Mouse (Mus musculus): ENCODE data around the gene Ucp1. TPM values are rescaled to one million over a fixed set of nuclear protein-coding genes. Genes with fewer than 3 reads are reported as not detected.

The Ucp1 gene
- total and polyA plus RNA-seq, 3 experiments, result not detected

DNA sequence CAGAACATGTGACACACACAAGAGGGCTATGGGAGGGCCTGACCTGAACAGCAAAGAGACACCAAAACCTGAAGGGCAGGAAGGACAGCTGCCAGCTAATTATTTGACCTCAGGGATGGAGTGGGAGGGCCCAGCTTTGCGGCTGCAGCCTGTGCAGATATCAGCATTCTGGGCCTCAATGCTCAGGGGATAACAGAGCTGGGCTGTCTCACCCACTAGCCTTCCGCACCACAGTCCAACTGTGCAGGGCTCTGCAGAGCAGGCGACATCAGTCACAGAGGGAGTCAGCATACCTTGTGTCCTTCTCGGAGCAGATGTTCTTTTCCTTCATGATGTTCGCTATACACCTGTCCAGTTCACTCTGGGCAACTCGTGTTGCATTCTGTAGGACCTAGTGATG, 32.2 kb downstream of the Ucp1 start:
- Histone ChIP-seq H3K4me1 (ENCODE audit: insufficient read depth, low read depth, low read length) (peaks cover 11% of the 10 kb centered on the region), H3K9me3 (replicated peaks) (no peaks in the 10 kb centered on the region), H3K36me3 (replicated peaks) (peaks cover 54% of the 10 kb centered on the region), H3K4me3 (ENCODE audit: low read depth, low read length) (no peak overlapping the region), H3K27me3 (ENCODE audit: insufficient read depth, low read length) (no peaks in the 10 kb centered on the region)
- no peak for DNase-seq (ENCODE audit: low spot score)
- TF ChIP-seq GATA1 (IDR thresholded peaks at IDR 0.05; ENCODE audit: borderline replicate concordance, low read length), result no peak
- no peak for TF ChIP-seq POLR2AphosphoS5 (IDR thresholded peaks at IDR 0.05; ENCODE audit: insufficient replicate concordance, low read depth, low read length)
- no peak for ATAC-seq (ENCODE audit: extremely low read depth, insufficient number of reproducible peaks, low FRiP score, poor library complexity, severe bottlenecking)

DNA sequence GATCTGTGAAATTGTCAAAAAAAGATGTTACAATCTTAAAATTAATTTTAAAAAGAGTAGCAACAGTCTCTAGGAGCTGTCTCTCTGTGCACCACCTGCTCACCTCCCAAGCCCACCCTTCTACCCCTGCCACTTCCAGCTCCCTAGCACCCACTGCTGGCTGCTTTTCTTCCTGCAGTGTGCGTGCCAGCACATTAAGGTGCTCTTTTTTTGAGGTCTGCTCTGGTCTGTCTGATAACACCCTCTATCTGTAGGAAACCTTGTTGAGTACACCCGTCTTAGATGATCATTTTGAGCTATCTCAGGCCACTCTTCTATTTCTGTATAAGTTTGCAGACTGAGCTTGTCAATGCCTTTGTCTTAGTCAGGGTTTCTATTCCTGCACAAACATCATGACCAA, 32.9 kb downstream of the Ucp1 start:
- TF ChIP-seq GATA1 (IDR thresholded peaks at IDR 0.05; ENCODE audit: borderline replicate concordance, low read length), result no peak
- no peak for TF ChIP-seq POLR2AphosphoS5 (IDR thresholded peaks at IDR 0.05; ENCODE audit: insufficient replicate concordance, low read depth, low read length)
- TF ChIP-seq TAL1 (conservative IDR thresholded peaks at IDR 0.05; ENCODE audit: low read depth, low read length), result no peak
- no peak for TF ChIP-seq CTCF (IDR thresholded peaks at IDR 0.05; ENCODE audit: low read depth, low read length)
- no peak for TF ChIP-seq GATA2 (IDR thresholded peaks at IDR 0.05; ENCODE audit: borderline replicate concordance, low read depth, low read length)

DNA sequence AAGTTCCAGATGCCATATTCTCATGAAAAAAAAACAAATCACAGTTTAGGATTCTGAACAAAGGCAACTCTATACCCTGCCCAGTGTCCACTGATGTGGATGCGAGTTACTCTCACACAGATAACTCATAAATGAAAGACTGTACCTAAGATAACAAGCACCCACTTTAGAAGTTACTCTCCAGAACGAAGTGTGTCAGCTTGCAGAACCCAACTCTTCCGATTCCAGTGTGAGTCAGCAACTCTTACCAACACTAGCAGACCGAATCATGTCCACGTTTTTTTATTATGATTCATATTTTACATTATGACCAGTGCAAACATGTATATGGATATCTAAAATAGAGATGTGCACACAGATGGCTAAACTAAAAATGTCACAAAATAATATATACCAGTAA, 37.7 kb downstream of the Ucp1 start:
- TF ChIP-seq GATA1 (IDR thresholded peaks at IDR 0.05; ENCODE audit: borderline replicate concordance, low read length) (no peak), TAL1 (conservative IDR thresholded peaks at IDR 0.05; ENCODE audit: low read depth, low read length) (peak; percentile 68)
- Histone ChIP-seq H3K27me3 (ENCODE audit: insufficient read depth, low read length) (no peaks in the 10 kb centered on the region), H3K9me3 (replicated peaks) (no peaks in the 10 kb centered on the region), H3K4me3 (ENCODE audit: low read depth, low read length) (no peak overlapping the region), H3K36me3 (replicated peaks) (peaks cover 23% of the 10 kb centered on the region), H3K4me1 (ENCODE audit: insufficient read depth, low read depth, low read length) (peaks cover 42% of the 10 kb centered on the region)
- DNase-seq (ENCODE audit: low spot score), result peak; percentile 50
- ATAC-seq (ENCODE audit: extremely low read depth, insufficient number of reproducible peaks, low FRiP score, poor library complexity, severe bottlenecking), result peak; percentile 88

More for the DNA sequence above, 32.9 kb downstream of the Ucp1 start:
- DNase-seq (ENCODE audit: low spot score) (no peak), ATAC-seq (ENCODE audit: extremely low read depth, insufficient number of reproducible peaks, low FRiP score, poor library complexity, severe bottlenecking) (no peak)
- H3K9me3 ChIP-seq (replicated peaks), result no peaks in the 10 kb centered on the region
- peaks cover 15% of the 10 kb centered on the region for H3K4me1 ChIP-seq (ENCODE audit: insufficient read depth, low read depth, low read length)
- H3K27me3 ChIP-seq (ENCODE audit: insufficient read depth, low read length), result no peaks in the 10 kb centered on the region
- no peak overlapping the region for H3K4me3 ChIP-seq (ENCODE audit: low read depth, low read length)
- H3K36me3 ChIP-seq (replicated peaks), result peaks cover 50% of the 10 kb centered on the region

DNA sequence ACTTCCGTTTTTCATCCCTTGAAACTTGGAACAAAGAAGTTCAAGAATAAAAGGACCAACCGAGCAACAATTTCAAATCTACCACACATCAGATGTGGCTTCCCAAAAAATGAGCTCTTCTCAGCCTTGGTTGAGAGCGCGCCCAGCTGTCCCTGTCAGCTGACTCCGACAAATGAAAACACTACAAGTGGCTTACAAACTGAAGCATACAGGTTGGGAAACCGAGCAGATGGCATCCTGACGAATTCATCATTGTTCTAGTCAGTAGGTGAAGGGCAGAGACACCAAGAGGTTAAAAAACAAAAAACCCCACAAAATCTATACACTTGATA, 41.4 kb downstream of the Ucp1 start:
- ATAC-seq (ENCODE audit: extremely low read depth, insufficient number of reproducible peaks, low FRiP score, poor library complexity, severe bottlenecking) (no peak), DNase-seq (ENCODE audit: low spot score) (no peak)
- peaks cover 44% of the 10 kb centered on the region for H3K4me1 ChIP-seq (ENCODE audit: insufficient read depth, low read depth, low read length)
- peak overlapping the region; percentile 89 for H3K4me3 ChIP-seq (ENCODE audit: low read depth, low read length)
- H3K27me3 ChIP-seq (ENCODE audit: insufficient read depth, low read length), result peaks cover 12% of the 10 kb centered on the region
- H3K9me3 ChIP-seq (replicated peaks), result no peaks in the 10 kb centered on the region
- H3K36me3 ChIP-seq (replicated peaks), result peaks cover 16% of the 10 kb centered on the region
- TF ChIP-seq GATA2 (IDR thresholded peaks at IDR 0.05; ENCODE audit: borderline replicate concordance, low read depth, low read length) (no peak), CTCF (IDR thresholded peaks at IDR 0.05; ENCODE audit: low read depth, low read length) (no peak), TAL1 (conservative IDR thresholded peaks at IDR 0.05; ENCODE audit: low read depth, low read length) (no peak), POLR2AphosphoS5 (IDR thresholded peaks at IDR 0.05; ENCODE audit: insufficient replicate concordance, low read depth, low read length) (no peak), GATA1 (IDR thresholded peaks at IDR 0.05; ENCODE audit: borderline replicate concordance, low read length) (no peak)

DNA sequence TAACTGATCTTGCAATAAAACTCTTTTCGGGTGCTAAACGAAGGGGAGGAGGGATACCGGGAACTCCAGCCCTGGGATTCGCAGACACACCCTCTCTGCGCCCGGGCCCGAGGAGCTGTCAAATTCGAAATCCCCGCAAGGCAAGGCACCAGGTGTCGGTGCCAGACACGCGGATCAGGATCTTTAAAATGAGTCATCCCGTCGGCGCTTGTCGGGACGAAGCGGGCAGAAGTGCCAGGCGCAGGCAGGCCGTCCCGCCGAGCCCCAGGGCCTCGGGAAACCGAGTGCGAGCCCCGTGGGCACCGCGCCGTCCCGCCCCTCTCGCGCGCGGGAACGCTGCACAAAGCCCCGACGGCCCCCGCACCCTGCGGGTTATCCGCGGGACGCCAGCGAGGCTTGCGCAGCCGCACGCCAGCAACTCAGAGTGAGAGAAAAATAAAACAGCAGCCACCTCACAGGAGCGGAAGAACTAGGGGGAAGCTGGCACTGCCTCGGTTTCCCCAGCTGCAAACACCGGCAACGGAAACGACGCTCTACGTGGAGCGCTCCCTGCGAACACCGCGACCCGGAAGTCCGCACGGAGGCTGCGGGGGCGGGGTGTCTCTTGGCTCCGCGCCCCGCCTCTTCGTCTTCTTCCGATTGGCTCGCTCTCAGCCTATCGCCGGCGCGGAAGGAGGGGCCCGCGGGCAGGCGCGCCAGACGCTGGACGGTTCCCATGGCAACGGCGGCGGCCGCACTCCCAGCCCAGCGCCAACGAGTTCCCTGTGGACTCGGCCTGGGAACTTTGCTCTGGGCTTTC, 41.9 kb downstream of the Ucp1 start, which contains the start of gene Elmod2:
Gene Elmod2 (minus strand): TSS at position 588 of the 799 bp plus-strand sequence.
- H3K4me3 ChIP-seq (ENCODE audit: low read depth, low read length), result peak within 1 kb of the TSS; percentile 89
- H3K9me3 ChIP-seq (replicated peaks), result no peaks in the 10 kb centered on the region
- H3K4me1 ChIP-seq (ENCODE audit: insufficient read depth, low read depth, low read length), result peaks cover 38% of the 10 kb centered on the region
- H3K36me3 ChIP-seq (replicated peaks), result peaks cover 11% of the 10 kb centered on the region
- peak; percentile 97 for DNase-seq (ENCODE audit: low spot score)
- peaks cover 12% of the 10 kb centered on the region for H3K27me3 ChIP-seq (ENCODE audit: insufficient read depth, low read length)
- ATAC-seq (ENCODE audit: extremely low read depth, insufficient number of reproducible peaks, low FRiP score, poor library complexity, severe bottlenecking), result peak; percentile 66
- TF ChIP-seq GATA1 (IDR thresholded peaks at IDR 0.05; ENCODE audit: borderline replicate concordance, low read length), result no peak
- no peak for TF ChIP-seq POLR2AphosphoS5 (IDR thresholded peaks at IDR 0.05; ENCODE audit: insufficient replicate concordance, low read depth, low read length)
- TF ChIP-seq CTCF (IDR thresholded peaks at IDR 0.05; ENCODE audit: low read depth, low read length), result no peak
- no peak for TF ChIP-seq TAL1 (conservative IDR thresholded peaks at IDR 0.05; ENCODE audit: low read depth, low read length)
- TF ChIP-seq GATA2 (IDR thresholded peaks at IDR 0.05; ENCODE audit: borderline replicate concordance, low read depth, low read length), result no peak

DNA sequence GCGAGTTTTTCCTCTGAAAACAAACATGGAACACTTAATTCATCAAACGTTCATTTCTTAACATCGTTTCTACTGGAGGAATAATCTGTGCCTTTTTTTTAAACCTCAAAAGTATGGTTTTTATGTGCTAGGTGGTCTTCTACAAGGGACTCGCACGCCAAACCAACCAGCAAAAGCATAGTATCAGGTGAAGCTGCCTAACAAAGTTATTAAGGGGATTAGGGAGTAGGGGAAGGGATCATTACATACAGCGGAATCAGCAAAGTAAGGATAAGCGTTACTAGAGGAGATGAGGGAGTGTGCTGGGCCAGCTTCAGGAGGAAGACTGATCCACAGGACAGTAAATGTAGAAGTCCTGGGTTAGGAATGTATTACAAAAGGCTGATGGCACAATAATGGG, 42.7 kb downstream of the Ucp1 start:
- DNase-seq (ENCODE audit: low spot score), result no peak
- Histone ChIP-seq H3K9me3 (replicated peaks) (no peaks in the 10 kb centered on the region), H3K4me1 (ENCODE audit: insufficient read depth, low read depth, low read length) (peaks cover 32% of the 10 kb centered on the region), H3K27me3 (ENCODE audit: insufficient read depth, low read length) (peaks cover 12% of the 10 kb centered on the region), H3K4me3 (ENCODE audit: low read depth, low read length) (peak overlapping the region; percentile 89; the same call in 1 of the 2 replicates), H3K36me3 (replicated peaks) (peaks cover 7% of the 10 kb centered on the region)
- ATAC-seq (ENCODE audit: extremely low read depth, insufficient number of reproducible peaks, low FRiP score, poor library complexity, severe bottlenecking), result no peak
- TF ChIP-seq CTCF (IDR thresholded peaks at IDR 0.05; ENCODE audit: low read depth, low read length) (no peak), GATA1 (IDR thresholded peaks at IDR 0.05; ENCODE audit: borderline replicate concordance, low read length) (no peak)

Data from G1E (cell line).